Mouse (Mus musculus) heart, embryonic 13.5 days (tissue): ENCODE measurements at regions not wholly inside any gene's neighbourhood (a gene's known extent, or its start where the extent isn't known, plus 50 kb on each side); places are given as distances from the start of the nearest gene placed in this dataset.

ENCODE experiments used
- ATAC-seq: fragments of 200-750 bp; cut with Nextera tagmentation; 2 replicates; pipeline ENCODE4 v1.8.0; 2017; ENCODE audit warnings: moderate TSS enrichment; ENCODE audit not compliant: insufficient number of reproducible peaks, low FRiP score, low TSS enrichment; ENCODE audit errors: extremely low read depth
- H3K27ac ChIP-seq: fragments of 300-500 bp; sonication (generic); replicated peaks from 2 replicates; pipeline ENCODE4 v1.5.1; 2015; ENCODE audit warnings: moderate library complexity, mild to moderate bottlenecking, inconsistent platforms
- H3K27me3 ChIP-seq: fragments of 300-500 bp; sonication (generic); replicated peaks from 2 replicates; pipeline ENCODE4 v1.6.1; 2015; ENCODE audit warnings: mild to moderate bottlenecking, inconsistent platforms
- H3K36me3 ChIP-seq: fragments of 300-500 bp; sonication (generic); 2 replicates; pipeline ENCODE4 v1.6.1; 2015; ENCODE audit warnings: mild to moderate bottlenecking, inconsistent platforms
- H3K4me1 ChIP-seq: fragments of 300-500 bp; sonication (generic); 2 replicates; pipeline ENCODE4 v1.6.1; 2015; ENCODE audit warnings: inconsistent platforms
- H3K4me2 ChIP-seq: fragments of 300-500 bp; sonication (generic); 2 replicates; pipeline ENCODE4 v1.6.1; 2015; ENCODE audit warnings: inconsistent platforms, mild to moderate bottlenecking, moderate library complexity
- H3K4me3 ChIP-seq: fragments of 300-500 bp; sonication (generic); 2 replicates; pipeline ENCODE4 v1.5.1; 2015; ENCODE audit warnings: moderate library complexity, mild to moderate bottlenecking, inconsistent platforms
- H3K9ac ChIP-seq: fragments of 300-500 bp; sonication (generic); 2 replicates; pipeline ENCODE4 v1.6.1; 2015; ENCODE audit warnings: inconsistent platforms, mild to moderate bottlenecking, moderate library complexity
- H3K9me3 ChIP-seq: fragments of 300-500 bp; sonication (generic); 2 replicates; pipeline ENCODE4 v1.6.1; 2016; ENCODE audit warnings: inconsistent platforms
- WGBS: fragments of 180-500 bp; shearing (Covaris S2); methylation state at CpG from one replicate; pipeline ENCODE4 v1.1.7; 2015; ENCODE audit warnings: mixed read lengths; 5-methylcytosine and 5-hydroxymethylcytosine counted together

DNA sequence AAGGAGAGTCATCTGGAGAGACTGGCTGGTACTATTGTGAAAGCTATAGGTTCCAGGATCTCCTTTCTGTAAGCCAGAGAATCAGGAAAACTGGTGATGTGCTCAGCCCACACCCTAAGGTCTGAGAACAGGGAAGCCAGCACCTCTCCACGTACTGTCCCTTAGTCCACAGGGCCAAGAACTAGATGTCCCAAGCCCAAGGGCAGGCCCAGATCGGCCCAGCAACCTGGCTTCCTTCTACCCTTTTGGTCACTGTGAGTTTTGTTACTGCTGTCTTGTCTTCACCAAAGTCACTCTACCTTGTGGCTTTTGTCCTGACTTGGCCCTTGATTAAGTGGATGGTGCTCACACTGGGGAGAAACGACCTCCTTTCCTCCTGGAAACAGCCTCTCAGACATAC is 107.8 kb upstream of the Spata13 start:
- H3K27me3 ChIP-seq = 0 out of 2 replicates have a peak, but pooled peaks cover under 1% of the 10 kb centered on the region
- 60% methylated on average over 3 of the region's 3 CpGs for WGBS
- no peak for ATAC-seq
- peaks cover 16% of the 10 kb centered on the region for H3K4me1 ChIP-seq
- no peaks in the 10 kb centered on the region for H3K9me3 ChIP-seq
- H3K27ac ChIP-seq = no peak overlapping the region
- no peaks in the 10 kb centered on the region for H3K36me3 ChIP-seq
- H3K9ac ChIP-seq = no peak overlapping the region
- no peak overlapping the region for H3K4me3 ChIP-seq
- H3K4me2 ChIP-seq = no peak overlapping the region

DNA sequence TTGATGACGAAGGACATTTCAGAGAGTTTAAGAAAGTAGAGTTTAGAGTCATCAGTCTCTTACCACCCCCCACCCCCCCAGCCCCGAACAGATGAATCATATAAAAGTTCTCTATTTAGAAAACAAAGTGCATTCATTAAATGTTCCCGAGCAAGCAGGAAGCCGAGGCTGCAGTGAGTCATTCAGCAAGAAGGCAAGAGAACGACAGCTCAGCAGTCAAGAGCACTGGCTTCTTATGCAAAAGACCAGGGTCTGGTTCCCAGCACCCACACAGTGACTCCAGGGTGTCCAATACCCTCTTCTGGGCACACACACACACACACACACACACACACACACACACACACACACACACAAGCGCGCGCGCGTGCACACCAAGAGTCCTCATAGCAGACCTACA is 107.0 kb upstream of the Spata13 start:
- peaks cover 16% of the 10 kb centered on the region for H3K4me1 ChIP-seq
- no peak overlapping the region for H3K9ac ChIP-seq
- no peaks in the 10 kb centered on the region for H3K9me3 ChIP-seq
- no peak for ATAC-seq
- H3K27me3 ChIP-seq = no peaks in the 10 kb centered on the region
- no peak overlapping the region for H3K4me2 ChIP-seq
- no peak overlapping the region for H3K4me3 ChIP-seq
- 73% methylated on average over 10 of the region's 10 CpGs for WGBS
- H3K27ac ChIP-seq = no peak overlapping the region
- no peaks in the 10 kb centered on the region for H3K36me3 ChIP-seq

DNA sequence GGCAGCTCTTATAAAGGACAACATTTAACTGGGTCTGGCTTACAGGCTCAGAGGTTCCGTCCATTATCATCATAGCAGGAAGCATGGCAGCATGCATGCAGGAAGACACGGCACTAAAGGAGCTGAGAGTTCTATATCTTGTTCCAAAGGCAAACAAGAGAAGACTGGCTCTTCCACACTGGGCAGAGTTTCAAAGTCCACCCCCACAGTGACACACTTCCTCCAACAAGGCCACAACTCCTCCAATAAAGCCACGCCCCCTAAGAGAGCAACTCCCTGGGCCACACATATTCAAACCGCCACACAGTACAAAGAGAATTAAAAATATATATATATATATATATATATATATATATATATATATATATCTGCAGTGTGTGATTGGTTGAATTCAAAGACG is 105.8 kb upstream of the Spata13 start:
- Histone ChIP-seq H3K4me3 (no peak overlapping the region), H3K27me3 (no peaks in the 10 kb centered on the region), H3K4me2 (no peak overlapping the region), H3K27ac (no peak overlapping the region), H3K9ac (no peak overlapping the region), H3K4me1 (peaks cover 16% of the 10 kb centered on the region), H3K36me3 (no peaks in the 10 kb centered on the region), H3K9me3 (no peaks in the 10 kb centered on the region)
- no peak for ATAC-seq
- WGBS = 81% methylated on average over 5 of the region's 5 CpGs

DNA sequence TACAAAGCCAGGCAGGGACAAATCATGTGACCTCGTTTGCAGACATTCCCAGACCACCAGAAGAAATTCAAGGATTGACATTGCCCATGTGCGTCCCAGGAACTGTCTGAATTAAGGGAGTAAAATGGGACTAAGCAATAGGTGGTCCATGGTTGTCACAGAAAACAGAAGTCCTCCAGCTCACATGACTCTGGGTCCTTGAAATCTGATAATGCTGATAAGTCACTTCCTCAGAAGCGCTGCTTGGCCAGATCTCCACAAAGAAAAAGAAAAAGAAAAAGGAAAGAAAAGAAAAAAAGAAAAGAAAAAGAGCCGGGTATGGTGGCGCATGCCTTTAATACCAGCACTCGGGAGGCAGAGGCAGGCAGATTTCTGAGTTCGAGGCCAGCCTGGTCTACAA is 105.3 kb upstream of the Spata13 start:
- Histone ChIP-seq H3K27ac (no peak overlapping the region), H3K4me1 (peaks cover 16% of the 10 kb centered on the region), H3K4me3 (no peak overlapping the region), H3K27me3 (no peaks in the 10 kb centered on the region), H3K9ac (no peak overlapping the region), H3K9me3 (no peaks in the 10 kb centered on the region), H3K36me3 (no peaks in the 10 kb centered on the region), H3K4me2 (no peak overlapping the region)
- 80% methylated on average over 7 of the region's 7 CpGs for WGBS
- ATAC-seq = no peak

DNA sequence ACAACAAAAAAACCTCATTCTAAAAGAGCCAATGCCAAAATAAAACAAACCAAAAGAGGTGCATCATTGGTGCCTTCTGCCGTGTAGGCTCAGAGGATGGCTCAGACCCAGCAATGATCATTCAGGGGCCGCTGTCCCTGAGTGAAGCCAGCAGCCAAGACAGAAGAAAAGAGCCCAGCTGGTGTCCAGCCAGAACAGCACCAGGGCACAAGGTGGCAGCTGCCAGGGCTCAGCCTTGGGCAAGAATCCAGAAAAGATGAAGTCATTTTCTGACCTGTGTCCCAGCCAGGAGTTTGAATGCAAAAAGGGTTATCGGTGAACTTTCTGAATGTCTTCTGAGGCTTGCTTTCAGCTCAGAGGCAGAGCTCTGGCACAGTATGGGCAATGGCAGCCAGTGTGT is 104.8 kb upstream of the Spata13 start:
- H3K27ac ChIP-seq = no peak overlapping the region
- no peak overlapping the region for H3K9ac ChIP-seq
- H3K4me2 ChIP-seq = no peak overlapping the region
- peaks cover 16% of the 10 kb centered on the region for H3K4me1 ChIP-seq
- no peaks in the 10 kb centered on the region for H3K9me3 ChIP-seq
- no peak overlapping the region for H3K4me3 ChIP-seq
- 70% methylated on average over 3 of the region's 3 CpGs for WGBS
- no peaks in the 10 kb centered on the region for H3K36me3 ChIP-seq
- no peaks in the 10 kb centered on the region for H3K27me3 ChIP-seq
- ATAC-seq = no peak

DNA sequence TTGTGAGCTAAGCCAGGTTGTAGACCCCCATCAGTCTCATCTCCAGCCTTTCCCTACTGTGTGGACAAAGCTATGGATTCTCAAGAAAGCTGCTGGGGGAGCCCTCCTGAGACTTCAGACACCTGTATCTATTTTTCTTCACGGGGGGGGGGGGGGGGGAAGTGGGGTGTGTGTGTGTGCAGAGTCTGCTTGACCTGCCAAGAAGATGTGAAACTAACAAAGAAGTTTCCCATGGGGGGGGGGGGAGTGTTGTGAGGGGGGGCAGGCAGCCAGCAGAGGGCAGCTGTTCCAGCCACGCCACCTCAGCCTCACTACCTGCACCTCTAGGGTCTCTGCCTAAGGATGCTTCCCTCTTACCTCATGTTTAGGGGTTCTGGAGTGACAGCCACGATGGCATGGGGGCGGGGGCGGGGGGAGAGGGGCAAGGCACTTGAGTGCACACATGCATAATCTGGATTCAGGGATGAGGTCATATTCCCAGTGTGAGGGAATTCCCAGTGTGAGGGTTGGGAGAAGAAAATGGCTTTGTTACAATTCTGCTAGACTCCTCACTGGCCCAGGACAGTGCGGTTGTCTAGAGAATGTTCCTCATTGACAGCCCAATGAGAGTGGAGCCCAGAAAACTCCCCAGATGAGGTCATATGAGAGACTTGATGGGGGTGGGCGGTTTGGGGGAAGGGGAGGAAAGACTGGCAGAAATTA is 104.0 kb upstream of the Spata13 start:
- H3K9ac ChIP-seq = no peak overlapping the region
- ATAC-seq = no peak
- H3K27ac ChIP-seq = no peak overlapping the region
- no peaks in the 10 kb centered on the region for H3K36me3 ChIP-seq
- H3K4me1 ChIP-seq = peaks cover 16% of the 10 kb centered on the region
- no peaks in the 10 kb centered on the region for H3K27me3 ChIP-seq
- no peak overlapping the region for H3K4me2 ChIP-seq
- H3K4me3 ChIP-seq = no peak overlapping the region
- no peaks in the 10 kb centered on the region for H3K9me3 ChIP-seq
- 25% methylated on average over 6 of the region's 7 CpGs for WGBS

DNA sequence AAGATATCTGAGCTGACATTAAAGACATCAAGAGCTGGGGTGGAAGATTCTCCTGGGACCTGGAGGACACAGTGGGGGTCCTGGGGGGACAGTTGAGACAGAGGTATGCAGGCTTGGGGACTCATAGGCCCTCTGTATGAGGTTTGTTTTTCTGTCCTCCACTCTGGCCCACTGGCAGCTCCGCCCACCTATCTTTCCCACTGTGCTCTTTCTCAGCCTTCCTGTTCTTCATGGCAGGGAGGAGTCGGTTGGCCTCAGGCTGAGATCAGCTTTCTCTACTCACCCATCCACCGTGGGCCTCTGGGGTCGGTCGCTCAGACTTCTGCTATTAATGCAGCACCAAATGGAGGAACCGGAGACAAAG is 103.5 kb upstream of the Spata13 start:
- 30% methylated on average over 6 of the region's 6 CpGs for WGBS
- no peak overlapping the region for H3K9ac ChIP-seq
- no peaks in the 10 kb centered on the region for H3K27me3 ChIP-seq
- H3K27ac ChIP-seq = no peak overlapping the region
- H3K4me1 ChIP-seq = peaks cover 16% of the 10 kb centered on the region
- no peaks in the 10 kb centered on the region for H3K36me3 ChIP-seq
- H3K4me3 ChIP-seq = no peak overlapping the region
- no peaks in the 10 kb centered on the region for H3K9me3 ChIP-seq
- ATAC-seq = no peak
- H3K4me2 ChIP-seq = no peak overlapping the region

DNA sequence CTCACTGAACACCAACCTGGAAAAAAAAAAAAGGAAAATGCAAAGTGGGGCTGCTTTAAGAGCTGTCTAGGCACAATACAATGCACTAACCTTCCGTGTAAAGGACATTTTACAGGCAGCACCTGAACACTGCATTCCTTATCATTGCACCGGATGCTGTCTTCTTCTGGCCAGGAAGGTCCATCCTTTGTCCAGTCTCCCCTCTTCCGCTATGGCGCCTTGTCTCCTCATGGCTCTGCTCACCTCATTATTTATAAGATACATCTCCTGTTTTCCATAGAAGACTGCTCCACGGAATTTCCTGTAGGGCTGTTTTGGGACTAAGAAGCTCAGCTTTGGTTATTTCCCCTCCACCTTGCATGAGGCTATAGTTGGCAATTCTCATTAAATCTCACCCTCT is 102.8 kb upstream of the Spata13 start:
- peaks cover 16% of the 10 kb centered on the region for H3K4me1 ChIP-seq
- H3K9ac ChIP-seq = no peak overlapping the region
- WGBS = 70% methylated on average over 5 of the region's 5 CpGs
- no peak for ATAC-seq
- H3K4me3 ChIP-seq = no peak overlapping the region
- H3K36me3 ChIP-seq = no peaks in the 10 kb centered on the region
- H3K27me3 ChIP-seq = no peaks in the 10 kb centered on the region
- H3K27ac ChIP-seq = no peak overlapping the region
- no peak overlapping the region for H3K4me2 ChIP-seq
- H3K9me3 ChIP-seq = no peaks in the 10 kb centered on the region

DNA sequence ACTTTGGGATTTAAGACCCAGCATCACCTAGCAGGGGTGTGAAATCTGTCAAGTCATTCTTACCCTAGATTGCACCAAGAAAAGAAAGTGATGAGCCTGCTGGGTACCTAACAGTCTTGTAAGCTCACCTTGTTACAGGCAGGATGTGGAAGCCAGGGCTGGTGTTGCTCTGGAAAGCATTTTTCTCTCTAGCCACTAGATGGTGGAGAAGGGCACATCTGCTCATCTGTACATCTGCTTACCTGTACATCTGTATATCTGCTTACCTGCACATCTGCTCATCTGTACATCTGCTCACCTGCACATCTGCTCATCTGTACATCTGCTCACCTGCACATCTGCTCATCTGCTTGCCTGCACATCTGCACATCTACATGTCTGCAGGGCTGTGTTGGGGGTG is 102.0 kb upstream of the Spata13 start:
- Histone ChIP-seq H3K36me3 (no peaks in the 10 kb centered on the region), H3K9ac (no peak overlapping the region), H3K4me3 (no peak overlapping the region), H3K4me2 (no peak overlapping the region), H3K27me3 (no peaks in the 10 kb centered on the region), H3K9me3 (no peaks in the 10 kb centered on the region), H3K4me1 (peaks cover 16% of the 10 kb centered on the region), H3K27ac (no peak overlapping the region)
- ATAC-seq = no peak

DNA sequence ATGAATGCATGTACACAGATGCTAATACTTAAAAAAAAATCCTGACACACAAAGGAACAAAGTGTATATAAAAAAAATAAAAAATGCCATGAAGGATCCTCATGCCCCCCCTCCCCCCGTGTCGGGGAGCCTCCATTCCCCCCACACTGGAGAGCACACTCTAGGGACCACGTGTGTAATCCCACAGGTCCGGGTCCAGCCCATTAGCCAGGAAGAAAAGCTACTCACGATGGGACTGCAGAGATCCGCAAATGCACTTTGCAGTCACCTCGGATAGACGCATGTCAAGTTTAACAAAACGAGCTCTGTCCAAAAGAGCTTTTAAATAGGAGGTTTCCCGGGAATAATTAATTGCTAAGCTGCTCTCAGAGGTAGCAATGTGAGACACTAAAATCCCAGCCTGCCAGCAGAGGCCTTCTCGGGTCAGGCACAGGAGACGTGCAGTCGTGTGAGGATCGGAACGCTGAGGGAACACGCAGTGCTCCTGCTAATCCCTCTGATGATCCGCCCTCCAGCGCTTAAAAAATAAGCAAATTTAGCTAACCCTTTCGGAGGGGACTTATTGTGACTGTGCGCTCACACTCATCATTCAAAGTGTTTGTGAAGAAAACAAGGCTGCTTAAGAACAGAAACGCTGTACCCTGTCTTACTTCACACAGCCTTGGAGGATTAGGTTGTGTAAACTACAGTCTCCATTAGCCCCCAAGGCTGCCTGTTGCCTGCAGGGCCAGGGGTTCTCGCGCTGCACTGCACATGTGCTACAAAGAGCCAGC is 100.2 kb upstream of the Spata13 start:
- Histone ChIP-seq H3K36me3 (no peaks in the 10 kb centered on the region), H3K9me3 (no peaks in the 10 kb centered on the region), H3K27me3 (no peaks in the 10 kb centered on the region), H3K4me2 (no peak overlapping the region), H3K4me1 (peaks cover 16% of the 10 kb centered on the region), H3K9ac (no peak overlapping the region), H3K4me3 (no peak overlapping the region), H3K27ac (no peak overlapping the region)
- WGBS = 62% methylated on average over 23 of the region's 23 CpGs
- ATAC-seq = no peak

DNA sequence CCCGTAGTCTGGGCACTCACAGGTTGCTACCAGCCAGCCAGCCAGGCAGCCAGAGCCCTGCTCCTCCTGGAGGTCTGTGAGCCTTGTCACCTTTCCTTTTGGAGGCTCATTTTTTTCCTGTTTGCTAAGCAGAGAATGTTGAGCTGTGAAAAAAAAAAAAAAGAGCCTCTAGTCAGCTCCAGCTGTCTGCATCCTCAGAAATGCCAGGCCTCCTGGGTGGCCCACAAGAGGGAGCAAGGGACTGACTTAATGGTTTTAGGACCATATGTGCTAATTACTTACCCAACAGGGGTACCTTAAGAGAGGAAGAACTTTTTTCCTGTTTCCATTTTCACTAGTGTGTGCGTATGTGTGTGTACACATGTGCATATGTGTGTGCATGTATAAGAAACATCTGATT is 94.8 kb upstream of the Spata13 start:
- no peak overlapping the region for H3K4me2 ChIP-seq
- H3K9ac ChIP-seq = no peak overlapping the region
- no peak overlapping the region for H3K27ac ChIP-seq
- H3K9me3 ChIP-seq = no peaks in the 10 kb centered on the region
- H3K36me3 ChIP-seq = no peaks in the 10 kb centered on the region
- H3K27me3 ChIP-seq = no peaks in the 10 kb centered on the region
- 76% methylated on average over 2 of the region's 2 CpGs for WGBS
- H3K4me1 ChIP-seq = 0 out of 2 replicates have a peak, but pooled peaks cover 2% of the 10 kb centered on the region
- H3K4me3 ChIP-seq = no peak overlapping the region
- no peak for ATAC-seq

DNA sequence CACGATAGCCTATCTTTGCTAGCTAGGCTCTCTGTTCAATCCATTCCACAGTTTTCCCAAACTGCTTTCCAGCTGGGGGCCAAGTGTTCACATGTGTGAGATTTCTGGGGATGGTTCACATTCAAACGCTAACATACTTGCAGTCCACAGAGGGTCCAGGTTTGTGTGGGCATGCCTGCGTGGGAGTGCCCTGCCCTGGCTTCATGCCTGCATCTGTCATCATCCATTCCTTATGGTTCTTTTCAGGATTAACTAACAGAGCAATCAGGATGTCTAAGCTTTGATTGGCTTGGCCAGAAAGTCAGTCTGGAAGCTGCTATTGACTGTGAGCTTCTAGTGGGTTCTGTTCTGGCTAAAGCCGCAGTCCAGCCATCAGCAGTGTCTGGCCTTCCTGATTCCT is 93.7 kb upstream of the Spata13 start:
- ATAC-seq = no peak
- H3K9me3 ChIP-seq = no peaks in the 10 kb centered on the region
- 69% methylated on average over 4 of the region's 4 CpGs for WGBS

More for the DNA sequence above, 93.7 kb upstream of the Spata13 start:
- Histone ChIP-seq H3K4me2 (no peak overlapping the region), H3K27me3 (no peaks in the 10 kb centered on the region), H3K36me3 (no peaks in the 10 kb centered on the region), H3K4me1 (peaks cover 6% of the 10 kb centered on the region), H3K27ac (no peak overlapping the region), H3K4me3 (no peak overlapping the region), H3K9ac (no peak overlapping the region)
